Mouse (Mus musculus) thymus, postnatal 0 days (tissue): ENCODE measurements around the gene Otud7b. TPM values are rescaled to one million over a fixed set of nuclear protein-coding genes. Genes with fewer than 3 reads are reported as not detected.
"Not testable (repeated sequence)": the region's sequence is repeated elsewhere in the genome, so short reads cannot be mapped to it uniquely, and the experiment has no call there.

Source experiments
- DNase-seq: peaks from one replicate; pipeline ENCODE4 v3.0.0-alpha.2; 2015; ENCODE audit warnings: low spot score
- polyA plus RNA-seq: library from polyadenylated mRNA; unstranded; fragments of >200 nt; fragmentation: Nextera tagmentation; extraction: Ambion mirVana; gene quantifications from 2 replicates; pipeline ENCODE4 v1.2.1, GENCODE M21; 2015

Gene Otud7b
- polyA plus RNA-seq, 1 experiment from 2014 or later, result 17.7 TPM

DNA sequence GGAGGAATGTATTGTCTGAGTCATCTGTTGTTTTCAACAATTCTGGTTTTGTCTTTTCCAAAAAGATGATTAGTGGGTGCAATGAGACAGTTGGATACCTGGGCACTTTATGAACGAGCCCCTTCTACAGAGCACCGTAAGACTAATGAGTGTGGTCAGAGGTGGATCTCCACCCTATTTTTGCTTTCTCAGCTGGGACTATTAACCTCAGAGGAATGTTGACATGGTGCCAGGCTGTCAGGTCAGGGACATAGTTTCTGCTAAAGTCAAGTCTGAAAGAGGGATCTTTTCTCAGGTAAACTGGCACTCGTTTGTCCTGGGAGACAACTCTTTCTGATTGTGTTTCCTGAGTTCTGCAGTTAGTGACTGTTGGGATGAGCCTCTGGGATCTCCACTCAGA is 30.7 kb downstream of the Otud7b start:
- DNase-seq, result no peak

DNA sequence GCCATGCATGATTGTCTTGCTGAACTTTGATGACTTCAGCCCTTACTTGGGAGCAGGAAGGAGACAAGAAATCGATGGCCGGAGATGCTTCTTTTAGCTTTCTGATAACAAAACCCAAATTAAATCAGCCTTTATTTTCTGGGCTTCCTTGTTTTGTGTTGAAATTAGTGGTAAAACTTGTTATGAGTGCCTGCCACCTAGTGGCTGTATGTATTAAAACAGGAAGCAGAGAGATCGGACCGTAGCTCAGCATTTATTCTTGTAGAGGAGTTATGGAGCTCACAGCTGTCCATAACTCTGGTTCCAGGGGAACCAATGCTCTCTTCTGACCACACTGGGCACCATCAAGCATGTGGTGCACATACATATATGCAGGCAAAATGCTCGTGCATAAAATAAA is 43.6 kb downstream of the Otud7b start:
- DNase-seq, result peak; percentile 75

DNA sequence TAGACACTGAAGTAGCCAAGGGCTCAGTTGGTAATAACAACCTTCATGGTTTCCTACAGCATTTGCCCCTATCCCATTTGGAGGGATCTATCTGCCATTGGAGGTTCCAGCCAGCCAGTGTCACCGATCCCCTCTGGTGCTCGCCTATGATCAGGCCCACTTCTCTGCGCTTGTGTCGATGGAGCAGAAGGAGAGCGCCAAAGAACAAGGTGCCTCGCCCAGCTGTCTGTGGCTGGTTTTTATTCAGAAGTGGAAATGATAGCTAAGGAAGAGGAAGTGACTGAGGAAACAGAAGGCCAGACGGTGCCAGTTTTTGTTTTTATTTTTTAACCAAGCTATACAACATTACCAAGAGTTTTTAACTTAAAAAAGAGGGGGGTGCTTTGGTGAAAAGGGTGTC is 47.5 kb downstream of the Otud7b start:
- DNase-seq, result no peak

DNA sequence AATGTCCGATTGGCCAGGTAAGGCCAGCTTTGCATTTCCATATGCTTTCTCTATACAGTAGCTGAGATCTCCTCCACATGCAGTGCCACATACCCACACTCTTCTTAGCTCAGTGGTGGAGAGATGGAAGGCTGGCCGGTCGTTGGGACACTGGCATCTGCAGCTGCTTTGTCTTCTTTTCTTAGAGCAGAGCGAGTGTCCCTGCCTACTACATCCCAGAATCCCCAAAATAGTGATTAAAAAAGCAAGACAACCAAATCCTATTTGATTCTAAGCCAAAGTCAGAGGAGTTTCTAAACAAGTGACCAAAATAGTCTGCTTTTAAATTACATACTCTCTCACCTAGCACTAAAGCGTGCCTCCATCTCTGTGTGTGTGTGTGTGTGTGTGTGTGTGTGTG is 48.3 kb downstream of the Otud7b start:
- DNase-seq, result no peak

DNA sequence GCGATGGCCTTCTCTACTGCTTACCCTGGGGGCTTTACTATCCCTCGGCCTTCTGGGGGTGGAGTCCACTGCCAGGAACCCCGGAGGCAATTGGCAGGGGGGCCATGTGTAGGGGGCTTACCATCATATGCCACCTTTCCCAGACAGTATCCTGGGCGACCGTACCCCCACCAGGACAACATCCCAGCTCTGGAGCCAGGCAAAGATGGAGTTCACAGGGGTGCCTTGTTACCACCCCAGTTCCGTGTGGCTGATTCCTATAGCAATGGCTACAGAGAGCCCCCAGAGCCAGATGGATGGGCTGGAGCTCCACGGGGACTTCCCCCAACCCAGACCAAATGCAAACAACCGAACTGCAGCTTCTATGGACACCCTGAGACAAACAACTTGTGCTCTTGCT is 51.2 kb downstream of the Otud7b start:
- no peak for DNase-seq

DNA sequence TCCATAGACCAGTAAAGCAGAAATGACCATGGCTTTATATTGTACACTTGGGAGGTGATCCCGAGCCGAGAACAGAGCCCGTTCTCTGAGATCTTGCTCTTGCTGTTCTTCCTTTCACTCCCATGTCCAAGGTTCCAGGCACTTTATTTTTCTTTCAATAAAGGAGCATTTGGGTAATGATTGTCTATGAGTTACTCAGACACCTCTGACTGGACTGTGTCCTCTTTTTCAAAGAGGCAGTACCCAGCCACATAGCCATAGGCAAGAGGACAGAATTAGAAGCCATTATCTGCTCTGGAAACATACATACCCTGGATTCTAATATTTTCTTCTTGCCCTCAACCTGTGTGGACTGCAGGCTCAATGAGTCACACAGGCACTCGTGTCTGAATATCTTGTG is 55.5 kb downstream of the Otud7b start:
- no peak for DNase-seq

DNA sequence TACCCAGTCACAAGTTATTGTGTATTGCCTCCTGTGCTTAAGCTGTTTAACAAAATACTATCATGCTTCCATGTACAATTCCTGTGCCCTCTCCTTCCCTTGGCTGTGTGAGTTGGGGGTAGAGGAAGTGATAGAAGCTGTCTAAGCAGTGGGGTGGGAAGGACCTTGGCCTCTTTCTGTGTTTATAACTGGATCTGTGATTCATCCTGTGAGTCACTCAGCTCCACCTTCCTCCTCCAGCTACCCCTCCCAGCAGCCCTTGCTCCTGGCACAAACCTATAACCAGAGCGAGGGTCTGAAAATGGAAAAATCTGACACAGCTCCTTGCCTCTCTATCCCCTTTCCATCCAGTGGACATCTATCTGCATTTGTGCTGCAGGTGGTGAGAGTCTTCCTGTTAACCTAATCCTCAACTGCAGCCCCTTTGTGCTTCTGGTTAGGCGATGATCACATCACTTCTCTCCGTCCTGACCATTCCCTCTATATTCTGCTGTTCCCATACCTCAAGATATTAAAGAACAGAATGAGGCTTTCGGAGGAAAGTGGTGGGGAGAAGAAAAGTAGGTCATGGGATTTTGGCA is 56.0 kb downstream of the Otud7b start:
- no peak for DNase-seq

DNA sequence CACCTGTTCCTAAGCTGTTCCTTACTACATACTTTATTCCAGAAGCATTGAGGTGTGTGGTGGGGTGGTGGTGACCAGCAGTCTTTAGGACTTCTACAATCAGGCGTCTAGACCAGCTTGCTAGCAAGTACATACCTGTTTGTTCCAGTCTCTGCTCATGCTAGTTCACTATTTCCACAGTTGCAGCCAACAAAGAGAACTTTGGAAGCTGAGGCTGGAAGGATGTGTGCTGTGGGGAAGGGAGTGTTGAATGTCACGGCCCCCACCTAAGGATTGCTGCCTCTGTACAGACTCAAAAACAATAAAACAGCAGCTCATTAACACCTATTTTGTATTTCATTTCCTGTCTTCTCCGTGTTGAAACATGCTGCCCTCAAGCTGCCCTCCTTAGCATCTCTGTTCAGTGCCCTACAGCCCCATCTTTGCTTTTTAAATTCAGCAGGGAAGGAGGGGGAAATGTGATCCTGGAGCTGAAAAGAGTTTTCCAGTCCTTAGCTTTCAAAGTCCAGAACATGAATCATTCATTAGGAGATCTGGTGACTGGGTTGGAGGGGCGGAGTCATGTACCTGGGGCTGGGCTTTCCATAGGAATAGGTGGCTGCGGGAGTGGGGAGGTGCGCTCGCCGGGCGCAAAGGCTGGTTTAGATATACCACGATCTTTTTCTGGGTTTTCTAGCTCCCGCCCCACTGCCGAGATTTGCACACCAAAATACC is 56.6 kb downstream of the Otud7b start:
- DNase-seq, result no peak

DNA sequence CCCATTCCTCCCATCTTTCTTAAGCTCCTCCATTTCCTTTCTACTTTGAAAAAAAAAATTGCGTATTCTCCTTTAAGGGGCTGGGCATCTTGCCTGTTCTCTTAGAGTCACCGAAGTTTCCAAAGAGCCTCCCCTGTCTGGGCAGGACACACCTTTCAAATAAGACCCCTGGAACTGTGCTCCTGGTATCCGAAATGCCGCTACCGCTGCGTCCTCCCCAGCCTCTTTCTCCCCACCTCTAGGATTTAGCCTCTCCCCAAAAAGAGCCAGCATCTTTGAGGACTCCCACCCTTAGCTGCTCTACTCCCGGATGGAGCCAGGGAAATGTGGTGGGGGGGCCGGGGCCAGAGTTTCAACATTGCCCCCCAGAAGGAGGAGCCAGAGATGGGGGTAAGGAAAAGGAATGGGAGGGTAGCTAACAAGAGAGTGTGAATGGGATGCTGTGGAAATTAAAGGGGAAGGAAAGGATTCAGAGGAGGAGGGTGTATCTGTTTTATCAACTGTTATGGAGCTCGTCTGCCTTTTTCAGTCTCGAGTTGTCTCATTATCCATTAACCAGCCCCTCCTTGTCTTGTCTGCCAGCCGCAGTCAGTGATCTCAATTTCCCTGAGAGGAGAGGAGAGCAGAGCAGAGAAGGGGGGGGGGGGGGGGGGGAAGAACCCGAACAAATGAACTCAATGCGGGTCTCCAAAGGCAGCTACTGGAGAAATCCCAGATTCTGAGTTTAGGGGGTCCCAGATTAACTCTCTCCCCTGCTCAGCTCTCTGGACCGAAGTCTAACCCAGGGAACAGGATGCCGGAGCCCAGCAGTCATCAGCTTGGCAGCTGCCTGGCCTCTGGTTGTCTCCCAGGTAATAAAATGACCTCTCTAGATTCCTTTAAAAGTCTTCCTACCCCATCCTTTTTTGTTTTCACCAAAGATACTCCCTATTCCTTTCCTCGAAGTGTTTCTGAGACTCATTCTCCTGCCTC is 57.8 kb downstream of the Otud7b start, which contains the start of gene Mtmr11:
TSS of gene Mtmr11 (plus strand) at position 136 of the 972 bp plus-strand sequence.
- DNase-seq, result no peak

DNA sequence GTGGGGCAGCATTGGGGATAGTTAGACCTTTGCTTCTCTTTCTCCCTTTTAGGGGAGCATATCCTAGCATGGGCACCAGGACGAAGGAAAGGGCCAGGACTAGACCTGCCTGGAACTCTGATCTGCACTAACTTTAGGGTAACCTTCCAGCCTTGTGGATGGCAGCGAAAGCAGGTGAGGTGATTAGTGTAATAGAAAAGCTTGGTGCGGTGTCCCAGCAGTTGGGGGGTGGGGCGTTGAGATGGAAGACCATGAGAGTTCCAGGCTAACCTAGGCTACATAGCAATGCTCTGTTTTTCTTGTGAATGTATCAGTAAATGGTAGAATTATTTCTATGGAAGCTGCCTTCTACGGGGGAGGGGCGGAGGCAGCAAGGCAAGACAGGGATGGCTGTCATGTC is 58.7 kb downstream of the Otud7b start:
- no peak for DNase-seq

DNA sequence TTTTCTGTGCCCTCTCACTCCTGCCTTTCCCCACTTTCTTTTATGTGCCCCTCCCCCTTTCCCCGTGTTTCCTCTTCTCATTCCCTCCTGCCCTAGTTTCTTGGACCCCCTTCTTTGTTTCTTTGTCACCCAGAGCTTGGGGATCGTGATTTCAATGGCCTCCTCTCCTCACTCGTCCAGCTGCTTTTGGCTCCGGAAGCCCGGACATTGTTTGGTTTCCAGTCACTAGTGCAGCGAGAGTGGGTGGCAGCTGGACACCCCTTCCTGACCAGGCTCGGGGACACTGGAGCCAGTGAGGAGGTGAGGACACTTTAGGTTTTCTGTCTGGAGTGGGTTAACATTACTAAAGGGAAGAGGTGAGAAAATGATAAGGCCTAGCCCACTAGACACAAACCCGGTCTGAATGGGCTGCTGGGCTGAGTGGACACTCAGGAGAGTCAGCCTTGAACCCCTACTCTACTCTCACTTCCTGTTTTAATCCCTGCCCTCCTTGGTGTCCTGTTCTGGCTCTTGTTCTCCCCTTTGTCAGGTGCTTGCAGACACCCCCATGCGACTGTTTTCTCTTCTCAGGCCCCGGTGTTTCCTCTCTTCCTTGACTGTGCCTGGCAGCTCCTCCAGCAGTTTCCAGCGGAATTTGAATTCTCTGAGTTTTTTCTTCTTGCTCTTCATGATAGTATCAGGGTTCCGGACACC is 64.3 kb downstream of the Otud7b start:
- DNase-seq, result no peak

DNA sequence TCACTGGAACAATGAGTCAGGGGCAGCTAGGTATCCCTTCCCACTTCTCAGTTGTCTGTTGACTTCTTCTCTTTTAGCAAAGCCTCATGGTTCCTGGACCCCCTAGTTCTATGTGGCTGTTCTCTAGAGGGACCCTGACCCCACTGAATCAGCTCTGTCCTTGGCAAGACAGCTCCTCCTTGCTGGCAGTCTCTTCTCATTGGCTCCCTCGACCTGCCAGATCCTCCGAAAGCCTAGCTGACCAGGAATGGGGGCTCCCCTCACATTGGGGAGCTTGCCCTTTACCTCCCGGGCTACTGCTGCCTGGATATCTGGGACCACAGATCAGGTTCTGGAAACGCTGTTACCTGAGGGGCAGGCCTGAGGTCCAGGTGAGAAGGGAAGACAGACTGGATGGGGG is 65.9 kb downstream of the Otud7b start:
- no peak for DNase-seq

DNA sequence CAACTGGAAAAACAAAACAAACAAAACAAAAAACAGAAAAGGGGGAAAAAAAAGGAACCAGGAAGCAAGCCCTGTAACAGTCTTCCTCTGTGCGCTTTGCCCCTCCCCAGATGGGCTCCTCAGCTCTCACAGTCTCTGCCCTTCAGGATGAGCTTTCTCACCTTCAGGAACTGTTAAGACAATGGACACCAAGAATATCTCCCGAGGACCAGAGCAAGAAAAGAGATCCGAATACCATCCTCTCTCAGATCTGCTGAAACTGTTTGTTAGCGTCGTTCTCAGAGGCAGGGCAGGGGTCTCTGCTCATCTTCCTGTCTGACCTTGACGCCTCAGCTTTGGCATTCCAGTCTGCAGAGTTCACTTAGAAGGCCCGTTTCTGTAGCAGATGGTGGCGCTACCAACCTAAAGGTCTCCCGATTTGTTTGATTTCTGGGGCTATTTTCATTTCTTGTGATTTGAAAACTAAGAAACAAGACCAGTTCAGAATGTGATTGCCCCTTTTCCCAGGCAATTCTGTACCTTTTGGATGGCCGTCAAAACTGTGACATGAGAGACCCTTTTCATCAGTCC is 66.7 kb downstream of the Otud7b start:
- DNase-seq, result peak; percentile 48

DNA sequence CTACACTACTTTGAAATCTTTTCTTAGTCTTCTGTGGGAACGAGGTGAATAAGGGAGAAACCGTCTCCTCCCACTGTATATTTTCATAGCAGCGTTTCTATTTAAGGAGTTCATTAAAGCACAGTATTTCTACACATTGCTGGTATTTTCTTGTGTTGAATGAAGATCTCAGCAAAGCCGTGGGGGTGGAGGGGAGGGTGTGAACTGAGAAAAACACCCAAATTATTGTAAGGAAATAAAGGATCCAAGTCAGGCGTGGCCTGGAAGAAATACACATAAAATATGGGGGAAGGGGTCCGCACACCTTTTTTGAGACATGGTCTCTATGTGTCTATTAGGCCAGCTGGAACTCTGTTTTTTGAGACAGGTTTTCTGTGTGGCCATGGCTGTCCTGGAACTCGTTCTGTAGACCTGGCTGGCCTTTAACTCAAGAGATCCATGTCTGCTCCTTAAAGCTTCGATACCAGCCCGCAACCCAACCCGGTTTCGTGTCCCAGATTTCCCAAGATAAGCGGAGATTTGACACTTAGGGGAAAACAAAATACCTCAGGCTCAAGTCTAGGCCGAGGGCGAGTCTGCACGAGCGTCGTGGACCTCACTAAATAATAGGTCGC is 67.4 kb downstream of the Otud7b start:
- no peak for DNase-seq

DNA sequence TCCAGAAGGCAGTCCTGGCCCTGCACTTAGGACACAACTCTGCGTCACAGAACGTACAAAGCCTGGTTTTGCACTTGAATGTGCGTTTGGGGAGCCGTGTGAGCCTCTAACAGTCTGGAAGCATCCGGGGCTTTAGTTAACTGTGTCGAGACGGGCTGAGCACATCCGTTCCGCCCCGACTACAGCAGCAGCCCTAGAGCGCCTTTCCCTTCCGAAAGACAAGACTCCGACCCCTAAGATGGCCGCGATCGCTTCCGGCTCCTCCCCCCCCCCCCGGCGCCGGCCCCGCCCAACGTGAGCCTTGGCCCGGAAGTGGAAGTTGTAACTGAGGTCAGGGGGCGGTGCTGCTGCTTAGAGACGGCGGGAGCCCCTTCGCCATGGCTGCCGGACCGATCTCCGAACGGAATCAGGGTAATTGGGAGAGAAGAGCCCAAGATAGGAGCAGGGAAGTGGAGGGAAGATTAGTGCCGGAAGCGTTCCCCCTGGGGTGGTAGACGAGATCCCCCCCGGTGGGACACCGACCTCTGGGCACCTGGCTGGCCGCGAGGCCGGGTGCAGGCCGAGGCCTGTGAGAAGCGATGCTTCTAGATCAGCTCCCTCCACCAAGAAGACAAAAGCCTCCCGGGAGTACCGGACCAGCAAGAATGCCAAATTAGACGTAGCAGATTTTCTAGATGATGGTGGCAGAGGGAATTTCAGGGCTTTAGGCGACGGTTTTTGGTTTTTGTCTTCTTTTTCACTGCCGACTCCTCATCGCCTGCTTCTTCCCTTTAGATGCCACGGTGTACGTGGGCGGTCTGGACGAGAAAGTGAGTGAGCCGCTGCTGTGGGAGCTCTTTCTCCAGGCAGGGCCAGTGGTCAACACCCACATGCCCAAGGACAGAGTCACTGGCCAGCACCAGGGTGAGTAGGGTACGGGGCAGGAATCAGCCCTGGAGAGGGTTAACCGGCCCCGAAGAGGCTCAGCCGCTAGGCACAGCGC is 68.2 kb downstream of the Otud7b start, which contains the start of gene Sf3b4:
TSS of gene Sf3b4 (plus strand) at position 136 of the 982 bp plus-strand sequence.
- peak; percentile 95 for DNase-seq

DNA sequence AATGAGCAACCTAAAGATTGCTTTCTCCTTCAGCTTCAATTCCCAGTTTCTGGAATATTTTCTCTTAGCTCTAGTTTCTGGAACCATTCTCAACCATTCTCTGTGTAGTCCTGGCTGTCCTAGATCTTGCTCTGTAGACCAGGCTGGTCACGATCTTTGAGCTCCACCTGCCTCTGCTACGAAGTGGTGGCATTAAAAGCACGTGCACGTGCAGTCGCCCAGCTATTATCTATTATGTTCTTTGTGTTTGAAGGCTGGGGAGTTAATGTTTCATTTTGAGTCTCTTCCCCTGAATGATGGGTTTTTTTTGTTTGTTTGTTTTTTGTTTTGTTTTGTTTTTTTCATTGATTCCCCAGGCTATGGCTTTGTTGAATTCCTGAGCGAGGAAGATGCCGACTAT is 68.9 kb downstream of the Otud7b start:
- no peak for DNase-seq

DNA sequence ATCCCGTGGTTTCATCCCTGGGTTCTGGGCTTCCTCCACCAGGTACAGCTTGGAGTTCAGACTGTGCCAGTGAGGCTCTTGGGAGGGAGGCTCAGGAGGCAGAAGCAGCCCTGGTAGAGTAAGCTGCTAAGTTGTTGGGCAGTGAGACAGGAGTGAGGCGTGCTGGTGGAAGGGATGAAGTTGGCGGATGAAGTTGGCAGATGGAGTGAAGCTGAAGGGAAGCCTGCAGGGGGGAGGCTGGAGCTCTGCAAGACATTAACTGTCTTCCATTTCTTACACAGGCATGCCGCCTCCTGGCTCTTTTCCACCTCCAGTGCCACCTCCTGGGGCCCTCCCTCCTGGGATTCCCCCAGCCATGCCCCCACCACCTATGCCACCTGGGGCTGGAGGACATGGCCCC is 69.7 kb downstream of the Otud7b start:
- DNase-seq, result not testable (repeated sequence)

DNA sequence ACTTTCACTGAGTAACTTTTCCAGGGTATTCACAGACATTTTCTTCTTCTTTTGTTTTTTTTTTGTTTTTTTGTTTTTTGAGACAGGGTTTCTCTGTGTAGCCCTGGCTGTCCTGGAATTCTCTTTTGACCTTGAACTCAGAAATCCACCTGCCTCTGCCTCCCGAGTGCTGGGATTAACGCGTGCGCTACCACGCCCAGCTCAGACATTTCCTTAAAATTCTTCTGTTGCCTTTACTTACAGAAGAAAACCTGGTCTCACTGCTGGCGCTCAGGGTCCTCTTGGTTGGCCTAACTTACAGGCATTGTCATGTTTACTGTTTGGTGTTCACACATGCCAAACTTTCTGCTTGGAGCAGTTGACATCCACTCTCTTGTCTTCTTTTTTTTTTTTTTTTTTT is 70.9 kb downstream of the Otud7b start:
- DNase-seq, result no peak

DNA sequence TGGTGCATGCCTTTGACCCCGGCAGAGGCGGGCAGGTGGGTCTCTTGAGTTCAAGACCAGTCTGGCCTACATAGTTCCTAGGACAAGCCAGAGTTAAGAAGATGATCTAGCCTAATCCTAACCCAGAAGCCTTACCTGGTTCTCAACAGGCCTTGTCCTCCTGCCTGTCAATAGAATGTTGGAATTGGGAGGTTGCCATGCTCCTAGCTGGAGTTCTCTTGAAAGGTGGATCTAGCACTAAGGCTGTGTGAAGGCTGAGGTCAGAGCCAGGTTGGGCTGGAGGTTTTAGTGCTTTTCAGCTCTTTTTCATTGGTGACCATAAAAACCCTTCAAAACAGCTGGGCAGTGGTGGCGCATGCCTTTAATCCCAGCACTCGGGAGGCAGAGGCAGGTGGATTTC is 74.1 kb downstream of the Otud7b start:
- no peak for DNase-seq
